Mouse (Mus musculus) large intestine, adult 2 months (tissue): ENCODE data around the gene Txlnb. TPM values are rescaled to one million over a fixed set of nuclear protein-coding genes. Genes with fewer than 3 reads are reported as not detected.
"Not testable (repeated sequence)": the region's sequence is repeated elsewhere in the genome, so short reads cannot be mapped to it uniquely, and the experiment has no call there.

ENCODE experiments used
- DNase-seq: peaks from one replicate; pipeline ENCODE4 v3.0.0-alpha.2; 2012; ENCODE audit warnings: low read depth, low spot score
- WGBS: fragments of 180-500 bp; shearing (Covaris S2); methylation state at CpG from one replicate; pipeline ENCODE4 v1.1.7; 2018; 5-methylcytosine and 5-hydroxymethylcytosine counted together
- polyA plus RNA-seq: library from polyadenylated mRNA; depleted of rRNA; stranded (reverse); fragments of >200 nt; gene quantifications from 2 replicates; pipeline ENCODE4 v1.2.3, GENCODE M21; 2012

Gene Txlnb
- polyA plus RNA-seq, 1 experiment, result 0.02 TPM

DNA sequence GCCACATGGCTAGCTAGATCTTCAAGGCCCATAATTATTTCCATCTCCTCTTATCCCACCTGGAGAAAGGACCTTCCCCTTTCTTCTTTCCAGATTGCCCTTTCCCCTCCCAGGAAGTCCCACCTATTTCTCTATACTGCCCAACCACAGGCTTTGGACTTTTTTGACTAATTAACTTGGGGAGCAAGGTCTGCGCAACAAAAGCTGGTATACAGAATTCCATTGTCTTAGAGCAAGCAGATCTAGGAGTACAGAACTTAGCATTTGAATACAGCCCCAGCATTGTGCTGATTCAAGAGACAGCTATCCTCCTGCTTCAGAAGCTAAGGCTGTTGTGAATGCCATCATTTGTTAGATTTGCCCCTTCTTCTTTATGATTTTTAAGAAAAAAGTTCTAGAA is 12.5 kb downstream of the Txlnb start:
- no peak for DNase-seq
- WGBS, result 94% methylated on average over 1 of the region's 1 CpGs

DNA sequence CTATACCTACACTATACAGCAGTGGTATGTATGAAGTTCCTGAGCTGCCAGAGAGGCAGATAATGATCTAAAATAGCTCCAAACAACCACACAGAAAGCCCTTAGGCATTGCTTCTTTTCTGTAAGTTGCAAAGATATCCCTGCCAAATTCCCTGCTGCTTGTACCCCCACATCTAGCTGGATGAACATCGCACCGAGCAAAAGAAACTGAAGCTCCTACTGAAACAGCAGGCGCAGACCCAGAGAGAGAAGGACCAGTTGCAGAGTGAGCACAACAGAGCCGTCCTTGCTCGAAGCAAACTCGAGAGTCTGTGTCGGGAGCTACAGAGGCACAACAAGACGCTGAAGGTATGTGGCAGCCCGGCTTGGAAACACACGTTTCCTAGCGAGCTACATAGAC is 19.0 kb downstream of the Txlnb start:
- WGBS, result 79% methylated on average over 11 of the region's 11 CpGs
- DNase-seq, result no peak

DNA sequence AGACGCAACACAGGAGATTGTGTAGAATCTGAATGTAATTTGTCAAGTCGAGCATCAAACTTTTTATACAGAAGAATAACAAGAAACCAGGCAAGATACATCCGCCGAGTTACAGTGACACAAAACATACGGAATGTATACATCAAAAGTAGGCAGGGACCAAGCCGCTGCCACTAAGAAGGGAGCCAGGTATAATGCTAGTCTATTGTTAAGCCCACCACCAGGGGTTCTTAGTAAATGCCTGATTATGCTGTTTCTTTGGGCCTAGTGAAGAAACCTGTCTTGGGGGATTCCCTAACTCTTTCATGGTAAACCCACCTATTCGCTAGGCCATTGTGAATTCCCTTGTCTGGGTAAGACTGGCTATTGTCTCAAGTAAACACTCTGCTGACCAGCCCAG is 24.4 kb downstream of the Txlnb start:
- WGBS, result 92% methylated on average over 7 of the region's 7 CpGs

DNA sequence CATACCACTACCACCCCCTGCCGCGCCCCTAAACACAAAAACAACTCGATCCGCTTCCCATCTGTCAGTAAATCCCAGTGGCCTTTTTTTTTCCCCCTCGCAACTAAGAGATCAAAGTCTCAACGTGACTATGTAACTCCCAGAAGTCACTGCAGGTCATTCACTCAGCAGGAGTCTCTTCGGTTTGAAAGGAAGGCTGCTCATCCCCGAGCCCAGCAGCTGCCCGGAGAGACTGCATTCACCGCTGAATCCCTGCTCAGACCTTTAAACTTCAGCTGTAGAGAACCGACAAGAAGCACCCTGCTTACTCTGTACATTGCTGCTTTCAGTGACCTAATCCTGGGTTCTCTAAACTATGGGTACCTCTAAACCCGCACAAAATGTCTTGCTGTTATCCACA is 31.4 kb downstream of the Txlnb start:
- DNase-seq, result no peak
- WGBS, result 15% methylated on average over 12 of the region's 12 CpGs

More for the DNA sequence above, 24.4 kb downstream of the Txlnb start:
- not testable (repeated sequence) for DNase-seq

DNA sequence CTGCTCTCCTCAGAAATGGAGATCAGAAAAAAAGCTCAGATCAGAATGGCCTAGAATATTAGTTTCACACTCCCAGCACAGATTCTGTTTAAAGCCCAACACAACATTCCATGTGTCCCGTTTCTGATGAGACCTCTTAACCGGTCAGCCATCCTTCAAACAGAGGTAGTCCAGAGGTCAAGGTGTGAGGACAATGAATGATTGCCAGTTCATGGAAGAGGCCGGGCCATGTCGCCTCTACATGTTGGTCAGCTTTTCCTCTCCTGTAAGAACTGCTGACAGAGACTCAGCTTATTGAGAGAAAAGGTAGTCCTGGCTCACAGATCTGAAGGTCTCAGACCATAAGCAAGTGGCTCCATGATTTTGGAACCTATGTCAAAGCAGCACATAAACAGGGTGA is 33.2 kb downstream of the Txlnb start:
- DNase-seq, result no peak
- 89% methylated on average over 4 of the region's 4 CpGs for WGBS

DNA sequence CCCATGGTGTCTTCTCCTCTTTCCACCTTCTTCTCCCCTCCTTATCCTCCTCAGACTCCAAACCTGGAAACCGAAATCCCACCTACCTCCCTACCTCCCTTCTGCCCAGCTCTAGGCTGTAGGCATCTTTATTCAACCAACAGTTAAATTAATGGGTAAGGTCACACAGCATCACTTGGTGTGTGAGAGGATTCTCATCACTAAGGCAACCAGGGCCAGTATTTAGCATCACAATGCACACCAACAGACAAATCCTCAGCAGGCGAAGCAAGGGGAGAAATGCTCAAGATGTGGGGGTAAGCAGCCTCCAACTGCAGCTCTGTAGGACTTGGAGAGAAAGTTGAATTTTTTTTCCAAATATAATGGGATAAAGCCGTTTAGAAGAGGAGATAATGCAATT is 35.0 kb downstream of the Txlnb start:
- WGBS, result 71% methylated on average over 3 of the region's 3 CpGs
- DNase-seq, result no peak

DNA sequence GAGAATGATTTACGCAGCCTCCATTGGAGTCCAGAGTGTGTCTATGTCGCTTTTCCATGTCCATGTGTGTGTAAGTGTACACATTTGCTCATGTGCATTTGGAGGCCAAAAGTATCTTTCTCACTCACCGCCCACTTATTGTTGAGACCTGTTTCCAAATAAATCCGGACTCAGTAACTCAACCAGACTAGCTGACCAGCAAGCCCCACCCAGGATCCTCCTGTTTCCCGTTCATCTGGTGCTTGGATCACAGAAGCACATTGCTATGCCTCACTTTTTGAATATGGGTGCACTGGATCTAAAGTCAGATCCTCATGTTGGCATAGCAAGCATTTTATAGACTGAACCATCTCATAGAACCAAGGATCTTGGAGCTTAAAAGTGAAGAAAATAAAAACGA is 39.0 kb downstream of the Txlnb start:
- no peak for DNase-seq

DNA sequence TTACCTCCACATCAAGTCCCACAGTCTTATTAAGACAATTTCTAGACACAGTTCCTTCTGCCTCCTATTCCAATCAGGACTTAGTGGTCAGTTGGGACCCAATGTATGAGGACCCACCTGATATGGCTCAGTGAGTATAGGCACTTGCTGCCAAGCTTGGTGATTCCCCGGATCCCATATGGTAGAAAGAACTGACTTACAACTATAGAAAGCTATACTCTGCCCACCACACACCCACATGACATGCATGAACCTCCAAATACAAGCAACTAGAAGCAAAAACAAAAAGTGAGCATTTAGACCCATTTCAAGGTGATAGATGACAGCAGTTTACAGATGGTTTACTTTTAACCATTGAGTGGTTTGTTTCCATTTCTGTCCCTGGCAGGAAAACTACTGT is 40.2 kb downstream of the Txlnb start:
- no peak for DNase-seq
- 90% methylated on average over 1 of the region's 1 CpGs for WGBS

More for the DNA sequence above, 39.0 kb downstream of the Txlnb start:
- 77% methylated on average over 6 of the region's 6 CpGs for whole genome bisulfite sequencing

DNA sequence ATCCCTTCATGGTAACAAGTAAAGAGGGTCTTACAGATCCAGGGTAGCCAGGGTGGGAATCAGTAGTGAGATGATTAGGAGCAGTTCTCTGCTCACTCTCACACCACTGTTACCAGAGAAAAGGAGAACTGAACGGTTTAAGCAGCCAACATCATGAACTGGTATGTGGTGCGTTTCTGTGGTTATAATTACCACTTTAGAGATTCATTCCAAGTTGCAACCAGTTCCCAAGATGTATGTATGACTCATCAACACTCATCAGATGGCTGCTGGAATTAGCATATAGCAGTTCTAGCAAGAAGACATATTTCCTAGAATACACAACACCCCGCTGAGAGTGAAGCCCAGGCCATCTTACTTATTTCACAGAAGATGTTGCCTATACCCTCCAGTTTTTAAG is 46.0 kb downstream of the Txlnb start:
- DNase-seq, result no peak
- 87% methylated on average over 3 of the region's 3 CpGs for WGBS

DNA sequence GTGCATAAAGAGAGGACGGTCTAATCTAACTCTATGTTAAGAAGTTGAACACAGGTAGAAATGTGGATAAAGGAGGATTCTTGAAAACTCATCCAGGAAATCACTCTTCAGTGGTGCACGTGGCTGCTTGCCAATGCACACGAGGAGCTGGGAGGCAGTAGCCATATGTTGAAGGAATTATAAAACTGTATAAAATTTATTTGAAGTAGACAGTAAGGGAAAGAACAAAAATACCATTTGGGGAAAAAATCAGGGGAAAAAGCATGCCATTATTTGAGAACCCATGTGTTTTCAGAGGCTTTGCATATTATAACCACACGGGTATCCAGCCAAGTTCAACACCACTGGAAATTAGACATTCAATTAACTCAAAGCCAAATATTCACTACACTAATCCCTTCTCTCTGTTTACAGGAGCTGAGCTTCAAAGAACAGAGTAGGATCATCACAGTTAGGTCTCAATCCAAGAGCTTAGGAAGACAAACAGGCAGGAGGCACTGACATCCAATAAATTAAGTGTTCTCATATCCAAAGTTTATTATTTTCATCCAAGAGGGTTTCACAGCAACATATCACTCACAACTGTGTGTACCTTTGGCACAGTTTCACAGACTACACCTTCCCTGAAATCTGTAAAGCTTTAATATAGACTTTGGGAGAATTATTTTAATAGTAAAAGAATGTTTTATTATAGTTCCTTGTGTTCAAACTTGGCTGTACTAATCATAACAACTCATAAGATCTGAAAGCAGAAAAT is 48.9 kb downstream of the Txlnb start:
- DNase-seq, result no peak
- WGBS, result 33% methylated on average over 4 of the region's 4 CpGs

DNA sequence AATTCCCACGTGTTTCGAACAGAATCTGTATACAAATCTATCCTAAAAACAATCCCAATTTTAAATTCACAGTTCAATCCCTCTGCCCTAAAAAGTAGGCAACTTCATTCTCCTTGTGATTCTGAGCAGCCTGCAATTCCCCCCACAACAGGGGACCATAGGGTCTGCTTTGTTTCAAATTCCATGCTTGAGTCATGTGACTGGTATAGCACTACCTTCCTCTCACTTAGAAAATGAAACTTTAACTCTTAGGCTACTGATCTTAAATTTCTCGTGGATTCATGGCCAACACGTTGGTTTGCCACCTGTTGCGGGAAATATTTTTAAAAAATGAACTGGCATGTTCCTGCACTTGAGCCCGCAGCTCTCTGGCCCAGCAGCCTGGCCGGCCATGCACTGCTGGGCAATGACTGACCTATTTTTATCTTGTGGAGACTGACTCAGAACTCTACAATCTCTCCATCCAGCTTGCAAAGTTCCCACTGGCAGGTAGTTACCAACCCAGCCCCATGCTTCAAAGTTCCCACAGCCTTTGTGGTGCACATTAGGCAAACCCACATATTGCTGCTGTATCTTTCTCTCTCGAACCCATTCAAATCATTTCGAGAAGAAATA is 61.7 kb downstream of the Txlnb start:
- no peak for DNase-seq
- 88% methylated on average over 9 of the region's 9 CpGs for WGBS

DNA sequence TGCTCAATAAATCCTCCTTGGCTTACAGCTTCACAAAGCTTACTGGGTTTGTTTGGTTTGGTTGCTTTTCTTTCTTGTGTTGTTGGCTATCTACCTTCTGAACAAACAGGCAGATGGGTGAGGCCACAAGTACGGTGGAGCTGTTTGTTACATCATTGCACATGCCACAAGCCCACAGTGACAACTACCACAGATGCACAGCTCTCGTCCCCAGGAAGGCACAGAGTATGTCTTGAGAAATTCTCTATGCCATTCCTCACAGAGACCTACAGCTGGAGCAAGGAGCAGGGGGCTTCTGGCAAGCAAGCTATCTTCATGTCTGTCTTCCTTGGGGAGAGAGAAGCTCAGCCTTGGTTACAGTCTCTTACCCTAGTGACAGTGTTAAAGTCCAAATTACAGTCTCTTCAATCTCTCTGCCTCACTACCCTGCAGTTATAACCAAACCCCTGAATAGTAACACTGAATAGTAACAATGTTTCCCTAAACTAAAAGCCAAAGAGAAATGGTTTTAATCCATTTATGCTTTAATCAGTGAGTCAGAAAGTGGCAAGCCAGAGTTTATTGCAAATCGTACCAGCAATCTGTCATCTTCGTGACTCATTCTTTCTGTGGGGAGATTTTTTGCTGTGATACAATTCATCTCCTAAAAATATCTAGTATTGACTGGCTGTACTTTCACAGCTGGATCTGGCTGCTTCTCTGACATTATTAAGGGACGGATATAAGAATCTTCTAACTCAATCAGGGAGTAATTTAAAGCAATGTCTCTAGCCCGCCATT is 64.9 kb downstream of the Txlnb start:
- DNase-seq, result no peak
- 54% methylated on average over 6 of the region's 6 CpGs for WGBS

DNA sequence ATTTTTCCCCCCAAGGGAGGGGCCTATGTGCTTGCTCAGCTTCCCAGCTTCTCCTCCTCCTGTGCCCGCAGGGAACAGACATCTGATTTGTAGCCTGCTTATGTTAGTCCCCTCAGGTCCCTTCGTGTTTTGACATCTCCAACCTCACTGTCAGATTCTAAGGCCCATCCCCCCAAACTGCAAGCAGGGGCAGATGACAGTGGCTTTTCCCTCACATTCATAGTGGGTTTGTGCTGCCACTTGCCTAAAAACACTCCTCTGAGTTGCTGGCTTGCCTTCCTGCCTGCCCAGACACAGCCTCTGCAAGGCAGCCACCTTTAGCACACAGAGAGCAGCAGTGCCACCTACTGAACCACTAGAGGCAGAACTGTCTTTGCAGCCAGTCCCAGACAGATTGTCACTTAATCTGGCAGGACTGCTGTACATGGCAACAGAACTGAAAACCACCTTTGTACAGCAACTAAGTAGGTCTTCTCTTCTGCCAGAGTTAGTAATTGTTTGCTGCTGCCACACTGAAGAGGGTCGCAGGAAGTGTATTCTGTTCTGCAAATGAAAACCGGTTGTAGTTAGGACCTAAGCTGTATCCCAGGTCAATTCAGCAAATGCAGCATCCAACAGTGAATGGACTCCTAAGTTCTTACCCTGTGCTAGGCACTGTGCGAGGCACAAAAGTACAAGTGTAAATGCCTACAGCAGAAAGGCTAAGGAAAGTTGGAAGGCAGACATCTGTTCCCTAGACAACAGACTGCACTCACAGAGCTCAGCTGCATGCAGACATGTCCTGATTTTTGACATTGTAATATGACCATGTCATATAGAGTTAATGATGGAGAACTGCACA is 74.0 kb downstream of the Txlnb start:
- WGBS, result 43% methylated on average over 5 of the region's 5 CpGs
- peak; percentile 24 for DNase-seq

DNA sequence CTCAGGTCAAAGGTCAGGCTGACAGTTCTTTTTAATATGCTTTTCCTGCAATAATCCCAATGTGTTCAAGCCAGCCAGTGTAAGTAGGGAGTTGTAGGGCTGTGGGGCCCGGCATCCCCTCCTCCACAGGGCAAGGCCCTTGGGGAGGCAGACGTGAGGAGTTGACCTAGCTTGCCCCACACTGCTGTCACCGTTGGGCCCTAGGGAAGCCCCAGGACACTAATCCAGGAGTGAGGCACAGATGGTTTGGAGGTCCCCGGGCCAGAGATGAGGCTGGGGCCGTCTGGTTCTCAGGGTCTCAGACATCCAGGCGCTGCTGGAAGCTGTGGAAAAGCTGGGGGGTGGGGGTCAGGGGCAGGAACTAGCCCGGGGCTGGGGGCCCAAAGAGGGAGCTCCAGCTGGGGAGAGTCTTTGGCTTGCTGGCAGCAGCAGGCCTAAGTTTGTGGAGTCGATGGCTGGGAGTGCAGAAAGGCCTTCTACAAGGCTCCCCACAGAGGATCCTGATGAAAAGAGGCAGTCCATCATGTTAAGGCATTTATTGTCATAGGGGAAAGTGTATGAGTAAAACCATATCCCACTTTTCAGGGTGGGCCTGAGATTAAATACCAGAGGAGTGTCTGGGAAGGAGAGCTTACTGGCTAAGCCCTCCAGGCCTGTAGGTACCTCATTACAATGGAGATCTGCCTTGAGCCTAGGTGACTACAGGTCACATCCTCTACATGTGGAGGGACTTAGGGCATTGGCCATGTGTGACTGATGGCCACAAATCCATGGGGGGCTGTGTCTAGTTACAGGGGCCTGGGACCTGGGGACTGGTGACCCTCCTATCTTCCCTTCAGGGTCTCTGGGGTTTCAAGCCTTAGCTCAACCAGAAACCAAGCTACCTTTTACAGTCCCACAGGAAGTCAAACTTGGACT is 82.2 kb downstream of the Txlnb start:
- DNase-seq, result no peak
- WGBS, result 57% methylated on average over 8 of the region's 8 CpGs

DNA sequence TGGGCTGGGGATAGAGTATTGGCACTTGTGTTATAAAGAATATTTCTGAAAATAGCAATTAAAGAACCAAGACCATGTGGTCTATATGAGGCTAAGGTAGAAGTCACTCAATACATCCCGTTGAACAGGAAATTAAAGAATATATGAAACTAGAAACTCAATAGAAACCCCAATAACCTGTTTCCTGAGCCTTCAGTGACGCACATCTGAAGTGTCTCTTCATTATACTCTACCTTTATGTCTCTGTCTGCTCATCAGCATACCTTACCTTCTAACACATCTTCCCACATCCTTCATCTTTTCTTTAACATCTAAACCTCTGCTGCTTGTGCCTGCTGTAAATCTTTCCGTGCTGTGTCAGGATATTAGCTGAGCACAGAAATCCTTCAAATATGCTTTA is 84.0 kb downstream of the Txlnb start:
- DNase-seq, result no peak
- 85% methylated on average over 3 of the region's 3 CpGs for WGBS

DNA sequence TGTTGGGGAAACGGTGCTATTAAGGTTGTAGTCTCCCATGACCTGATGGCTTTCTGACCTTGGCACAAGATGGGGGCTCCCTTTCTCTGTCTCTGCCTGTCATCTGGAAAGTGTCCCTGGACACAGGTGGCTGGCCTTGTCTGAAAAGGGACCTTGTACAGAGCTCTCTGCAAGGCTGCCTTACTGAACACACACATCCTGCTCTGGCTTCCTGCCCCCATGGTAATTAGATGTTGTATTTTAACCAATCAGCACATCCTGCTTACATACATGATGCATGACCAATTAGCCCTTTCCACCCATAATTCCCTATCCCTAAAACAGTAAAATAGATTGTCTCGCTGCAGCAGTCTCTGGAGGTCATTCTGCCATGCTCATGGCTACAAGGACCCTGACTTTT is 84.7 kb downstream of the Txlnb start:
- DNase-seq, result no peak
- WGBS, result 87% methylated on average over 2 of the region's 2 CpGs
